Mouse (Mus musculus): ENCODE measurements at regions not wholly inside any gene's neighbourhood (a gene's known extent, or its start where the extent isn't known, plus 50 kb on each side); places are given as distances from the start of the nearest gene placed in this dataset.
A peak's percentile ranks its signal among the peaks of the same experiment; 100 is the strongest.

- Histone ChIP-seq H3K4me3 (ENCODE audit: extremely low read depth, insufficient read depth, insufficient read length) (no peak overlapping the region), H3K27me3 (ENCODE audit: control insufficient read depth, insufficient read depth, low read length) (no peaks in the 10 kb centered on the region), H3K36me3 (ENCODE audit: control insufficient read depth, insufficient read depth, low read length) (no peaks in the 10 kb centered on the region), H3K27ac (ENCODE audit: insufficient read depth, low read length) (peak overlapping the region; percentile 89), H3K4me1 (ENCODE audit: control insufficient read depth, insufficient read depth, insufficient read length) (peaks cover 38% of the 10 kb centered on the region)
- WGBS, result 41% methylated on average over 5 of the region's 5 CpGs
- DNase-seq (ENCODE audit: low read depth in 1 of 2, low spot score in 2 of 2), result no peak
- TF ChIP-seq CTCF (IDR thresholded peaks at IDR 0.05; ENCODE audit: extremely low read depth, insufficient read depth, insufficient read length, insufficient replicate concordance), result no peak
- no peak for TF ChIP-seq POLR2A (IDR thresholded peaks at IDR 0.05; ENCODE audit: low read depth, low read length)
These were observed 59.9 kb upstream of the Mdm1 start for GRCm38 (mm10) chr10:118081636-118082166.

GRCm38 (mm10) chr10:118083035-118083720, 58.4 kb upstream of the Mdm1 start:
- peaks cover 51% of the 10 kb centered on the region for H3K4me1 ChIP-seq (ENCODE audit: control insufficient read depth, insufficient read depth, insufficient read length)
- H3K27me3 ChIP-seq (ENCODE audit: control insufficient read depth, insufficient read depth, low read length), result no peaks in the 10 kb centered on the region
- peak; percentile 77 to 88 for DNase-seq (ENCODE audit: low read depth in 1 of 2, low spot score in 2 of 2)
- 46% methylated on average over 13 of the region's 13 CpGs for WGBS
- H3K27ac ChIP-seq (ENCODE audit: insufficient read depth, low read length), result peak overlapping the region; percentile 87
- H3K36me3 ChIP-seq (ENCODE audit: control insufficient read depth, insufficient read depth, low read length), result no peaks in the 10 kb centered on the region
- no peak for TF ChIP-seq CTCF (IDR thresholded peaks at IDR 0.05; ENCODE audit: extremely low read depth, insufficient read depth, insufficient read length, insufficient replicate concordance)
- no peak for TF ChIP-seq POLR2A (IDR thresholded peaks at IDR 0.05; ENCODE audit: low read depth, low read length)
- H3K4me3 ChIP-seq (ENCODE audit: extremely low read depth, insufficient read depth, insufficient read length), result no peak overlapping the region

DNA sequence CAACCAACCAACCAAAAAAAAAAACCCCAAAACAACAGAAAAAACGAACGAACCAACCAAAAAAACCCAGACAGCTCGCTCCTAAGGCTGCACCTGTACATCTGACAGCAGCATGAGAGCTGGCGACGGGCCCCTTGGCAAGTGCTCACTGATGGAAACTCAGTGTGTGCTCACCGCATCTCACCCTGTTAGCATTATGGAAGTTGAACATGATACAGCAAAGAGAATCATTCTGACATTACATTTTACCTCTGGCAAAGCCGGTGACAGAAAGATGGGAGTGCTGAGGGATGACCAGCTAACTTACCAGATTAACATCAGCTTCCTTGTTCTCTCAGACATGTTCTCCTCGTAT, 57.9 kb upstream of the Mdm1 start:
- WGBS, result 33% methylated on average over 8 of the region's 8 CpGs
- TF ChIP-seq CTCF (IDR thresholded peaks at IDR 0.05; ENCODE audit: extremely low read depth, insufficient read depth, insufficient read length, insufficient replicate concordance), result no peak
- no peak for TF ChIP-seq POLR2A (IDR thresholded peaks at IDR 0.05; ENCODE audit: low read depth, low read length)
- Histone ChIP-seq H3K36me3 (ENCODE audit: control insufficient read depth, insufficient read depth, low read length) (no peaks in the 10 kb centered on the region), H3K27ac (ENCODE audit: insufficient read depth, low read length) (peak overlapping the region; percentile 87), H3K27me3 (ENCODE audit: control insufficient read depth, insufficient read depth, low read length) (no peaks in the 10 kb centered on the region), H3K4me1 (ENCODE audit: control insufficient read depth, insufficient read depth, insufficient read length) (peaks cover 54% of the 10 kb centered on the region), H3K4me3 (ENCODE audit: extremely low read depth, insufficient read depth, insufficient read length) (no peak overlapping the region)
- peak in 1 of 2 experiments; percentile 36 for DNase-seq (ENCODE audit: low read depth in 1 of 2, low spot score in 2 of 2)

GRCm38 (mm10) chr10:118085046-118085983, 56.3 kb upstream of the Mdm1 start:
- H3K4me1 ChIP-seq (ENCODE audit: control insufficient read depth, insufficient read depth, insufficient read length), result peaks cover 55% of the 10 kb centered on the region
- peak overlapping the region; percentile 62 for H3K27ac ChIP-seq (ENCODE audit: insufficient read depth, low read length)
- no peak overlapping the region for H3K4me3 ChIP-seq (ENCODE audit: extremely low read depth, insufficient read depth, insufficient read length)
- peak in 1 of 2 experiments; percentile 31 for DNase-seq (ENCODE audit: low read depth in 1 of 2, low spot score in 2 of 2)
- 36% methylated on average over 16 of the region's 16 CpGs for WGBS
- TF ChIP-seq CTCF (IDR thresholded peaks at IDR 0.05; ENCODE audit: extremely low read depth, insufficient read depth, insufficient read length, insufficient replicate concordance), result no peak
- no peak for TF ChIP-seq POLR2A (IDR thresholded peaks at IDR 0.05; ENCODE audit: low read depth, low read length)
- H3K36me3 ChIP-seq (ENCODE audit: control insufficient read depth, insufficient read depth, low read length), result no peaks in the 10 kb centered on the region
- H3K27me3 ChIP-seq (ENCODE audit: control insufficient read depth, insufficient read depth, low read length), result no peaks in the 10 kb centered on the region

GRCm38 (mm10) chr10:118087570-118088340, 53.9 kb upstream of the Mdm1 start:
- 52% methylated on average over 12 of the region's 12 CpGs for WGBS
- TF ChIP-seq CTCF (IDR thresholded peaks at IDR 0.05; ENCODE audit: extremely low read depth, insufficient read depth, insufficient read length, insufficient replicate concordance) (no peak), POLR2A (IDR thresholded peaks at IDR 0.05; ENCODE audit: low read depth, low read length) (no peak)
- H3K4me3 ChIP-seq (ENCODE audit: extremely low read depth, insufficient read depth, insufficient read length), result no peak overlapping the region

DNA sequence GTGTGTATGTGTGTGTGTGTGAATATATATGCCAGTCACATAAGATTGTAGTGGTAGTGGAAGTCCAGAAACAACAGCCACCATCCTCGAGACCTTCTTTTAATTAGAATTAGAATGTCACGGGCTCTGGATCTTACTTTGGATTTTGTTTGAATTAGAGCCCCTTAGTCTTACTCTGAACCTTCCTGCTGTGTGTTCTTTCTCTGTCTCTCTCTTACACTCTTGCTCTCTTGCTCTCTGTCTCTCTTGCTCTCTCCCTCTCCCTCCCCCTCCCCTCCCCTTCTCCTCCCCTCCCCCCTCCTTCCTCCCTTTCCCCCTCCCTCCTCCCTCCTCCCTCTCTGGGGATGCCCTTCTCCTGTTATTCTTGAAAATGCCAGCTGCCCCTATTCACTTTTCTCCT, 53.1 kb upstream of the Mdm1 start:
- Histone ChIP-seq H3K27me3 (ENCODE audit: control insufficient read depth, insufficient read depth, low read length) (no peaks in the 10 kb centered on the region), H3K4me1 (ENCODE audit: control insufficient read depth, insufficient read depth, insufficient read length) (peaks cover 59% of the 10 kb centered on the region; the same call in 1 of the 2 replicates), H3K4me3 (ENCODE audit: extremely low read depth, insufficient read depth, insufficient read length) (no peak overlapping the region), H3K27ac (ENCODE audit: insufficient read depth, low read length) (peak overlapping the region; percentile 38; the same call in 1 of the 2 replicates), H3K36me3 (ENCODE audit: control insufficient read depth, insufficient read depth, low read length) (no peaks in the 10 kb centered on the region)
- TF ChIP-seq POLR2A (IDR thresholded peaks at IDR 0.05; ENCODE audit: low read depth, low read length) (no peak), CTCF (IDR thresholded peaks at IDR 0.05; ENCODE audit: extremely low read depth, insufficient read depth, insufficient read length, insufficient replicate concordance) (no peak)
- WGBS, result 74% methylated on average over 2 of the region's 2 CpGs
- DNase-seq (ENCODE audit: low read depth in 1 of 2, low spot score in 2 of 2), result no peak

More at GRCm38 (mm10) chr10:118087570-118088340, 53.9 kb upstream of the Mdm1 start:
- Histone ChIP-seq H3K4me1 (ENCODE audit: control insufficient read depth, insufficient read depth, insufficient read length) (peaks cover 59% of the 10 kb centered on the region; the same call in 1 of the 2 replicates), H3K27me3 (ENCODE audit: control insufficient read depth, insufficient read depth, low read length) (no peaks in the 10 kb centered on the region), H3K36me3 (ENCODE audit: control insufficient read depth, insufficient read depth, low read length) (no peaks in the 10 kb centered on the region), H3K27ac (ENCODE audit: insufficient read depth, low read length) (peak overlapping the region; percentile 38)
- DNase-seq (ENCODE audit: low read depth in 1 of 2, low spot score in 2 of 2), result peak in 1 of 2 experiments; percentile 40
